Mouse (Mus musculus): ENCODE results near the gene Gtf3c5. TPM values are rescaled to one million over a fixed set of nuclear protein-coding genes. Genes with fewer than 3 reads are reported as not detected.
A peak's percentile ranks its signal among the peaks of the same experiment; 100 is the strongest.

Gene Gtf3c5
- polyA plus RNA-seq, 3 experiments from 2014 or later: 11.3 to 17.4 (median 16.2) TPM

DNA sequence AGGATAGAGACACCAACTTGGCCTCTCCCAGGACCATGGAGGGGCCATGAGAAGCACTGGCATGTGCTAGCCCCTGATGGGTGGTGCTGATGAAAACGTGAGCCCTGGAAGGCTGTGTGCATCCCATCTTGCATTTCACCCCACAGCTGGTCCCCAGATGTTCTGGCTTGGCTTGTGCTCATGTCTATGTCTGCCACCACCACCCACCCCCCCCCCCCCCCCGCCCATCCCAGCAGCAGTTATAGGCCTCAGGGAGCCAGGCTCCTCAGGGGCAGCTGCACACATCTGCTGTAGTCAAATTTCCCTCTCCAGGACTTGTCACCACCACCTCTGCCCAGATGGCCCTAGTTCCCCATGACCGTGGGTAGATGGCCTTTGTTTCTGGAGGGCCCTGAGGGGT, 13.6 kb downstream of the Gtf3c5 start:
- ATAC-seq: no peak

DNA sequence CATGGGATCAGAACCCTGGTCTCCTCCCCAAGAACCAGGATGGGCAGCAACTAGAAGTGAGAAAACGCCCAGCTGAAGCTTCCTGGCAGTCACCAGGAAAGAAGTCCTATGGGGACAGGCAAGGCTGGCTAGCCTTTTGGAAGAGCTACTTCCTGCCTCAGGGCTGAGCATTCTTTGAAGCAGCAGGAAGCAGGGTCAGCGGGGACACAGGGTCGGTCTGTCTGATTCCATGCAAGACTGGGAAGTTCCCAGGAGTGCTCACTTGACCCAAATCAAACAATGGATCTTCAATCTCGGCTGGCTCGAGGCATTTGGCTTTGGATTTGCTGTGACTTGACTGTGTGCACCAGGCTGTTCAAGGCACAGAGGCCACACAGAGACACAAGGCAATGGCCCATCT, 17.0 kb downstream of the Gtf3c5 start:
- ATAC-seq: no peak

DNA sequence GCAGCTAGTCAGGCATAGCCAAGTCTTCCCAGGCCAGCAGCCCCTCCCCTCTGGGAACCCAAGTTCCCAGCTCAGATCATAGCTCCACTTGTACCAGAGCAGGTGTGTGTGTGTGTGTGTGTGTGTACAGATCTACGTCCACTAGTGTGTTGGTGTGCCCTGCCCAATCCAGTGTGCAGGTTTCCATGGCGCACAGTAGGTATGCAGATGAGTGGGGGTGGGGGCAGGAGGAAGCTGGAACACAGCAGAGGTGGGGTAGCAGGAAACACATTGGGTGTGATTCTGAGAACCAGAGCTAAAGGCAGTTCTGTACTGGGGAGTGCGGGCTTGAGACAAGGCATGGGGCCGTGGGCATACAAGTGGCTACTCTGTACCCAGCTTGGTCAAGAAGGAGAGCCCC, 19.2 kb downstream of the Gtf3c5 start:
- no peak for ATAC-seq

DNA sequence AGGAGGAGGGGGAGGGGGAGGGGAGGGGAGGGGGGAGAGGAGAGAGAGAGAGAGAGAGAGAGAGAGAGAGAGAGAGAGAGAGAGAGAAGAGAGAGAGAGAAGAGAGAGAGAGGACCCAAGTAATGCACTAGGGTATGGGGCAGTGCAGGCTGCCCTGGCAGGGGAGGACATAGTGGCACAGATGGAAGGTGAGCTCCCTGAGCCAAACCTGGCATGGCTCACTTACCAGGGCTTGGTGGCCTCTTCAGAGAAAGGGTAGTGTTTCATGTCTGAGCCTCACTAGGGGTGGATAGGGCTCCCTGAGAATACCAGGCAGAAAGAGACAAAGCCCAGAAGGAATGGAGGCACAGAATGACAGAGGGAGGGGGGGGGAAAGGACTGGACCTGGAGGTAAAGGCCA, 19.7 kb downstream of the Gtf3c5 start:
- no peak for ATAC-seq

DNA sequence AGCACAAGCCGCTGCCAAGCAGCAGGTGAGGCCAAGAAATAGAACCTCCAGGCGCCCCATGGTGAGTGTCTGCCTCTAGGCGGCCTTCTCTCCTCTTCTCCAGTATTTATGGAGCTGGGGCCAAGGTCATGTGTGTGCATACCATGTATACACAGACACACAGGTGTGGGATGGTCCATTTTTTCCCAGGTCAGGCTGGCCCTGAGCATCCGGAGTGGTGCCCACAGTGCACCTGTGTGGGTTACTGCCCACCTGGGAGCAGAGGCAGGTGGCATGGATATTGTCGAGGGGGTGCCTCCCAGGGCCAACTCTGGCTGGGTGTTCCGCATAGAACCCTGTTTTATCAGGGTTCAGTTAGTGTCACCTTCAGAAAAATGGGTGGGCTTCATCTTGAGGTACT, 20.2 kb downstream of the Gtf3c5 start, which contains the start of gene Cel:
Cel (minus strand) TSS at position 101 of the 400 bp plus-strand sequence.
- ATAC-seq: no peak

DNA sequence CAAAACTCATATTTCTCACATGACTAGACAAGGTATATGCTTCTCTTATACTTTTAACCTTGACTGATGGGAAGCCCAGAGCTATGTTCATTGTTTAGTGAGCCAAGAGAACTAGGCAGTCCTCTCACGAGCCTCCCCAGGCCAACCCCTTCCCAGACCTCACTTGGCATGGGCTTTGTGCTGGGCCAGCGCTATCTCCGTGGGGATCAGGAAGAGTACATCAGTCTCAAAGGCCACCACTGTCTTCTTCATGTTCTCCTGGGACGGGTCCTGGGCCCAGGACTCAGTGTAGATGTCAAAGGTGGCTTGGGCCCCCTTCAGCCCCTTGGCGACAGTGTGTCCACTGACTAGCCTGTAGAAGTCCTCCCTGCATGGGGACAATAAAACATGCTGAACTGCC, 26.1 kb downstream of the Gtf3c5 start:
- no peak for ATAC-seq

DNA sequence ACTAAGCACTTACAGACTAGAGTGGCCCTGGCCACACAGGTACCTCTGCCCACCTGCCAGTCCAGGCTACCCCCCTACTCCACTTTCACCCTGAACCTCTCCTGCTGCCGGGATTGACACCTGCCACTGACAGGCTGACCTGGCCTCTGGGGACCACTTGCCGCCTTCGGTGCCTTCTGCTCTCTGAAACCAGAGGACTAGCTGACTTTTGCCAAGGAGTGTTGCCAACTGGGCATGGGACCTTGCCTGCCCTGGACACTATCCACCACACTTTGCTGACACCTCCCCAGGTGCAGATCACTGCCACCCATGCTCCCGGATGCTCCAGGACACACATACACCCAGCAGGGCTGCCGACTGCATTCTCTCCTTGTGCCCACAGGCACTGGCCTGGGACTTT, 31.2 kb downstream of the Gtf3c5 start:
- no peak for ATAC-seq

DNA sequence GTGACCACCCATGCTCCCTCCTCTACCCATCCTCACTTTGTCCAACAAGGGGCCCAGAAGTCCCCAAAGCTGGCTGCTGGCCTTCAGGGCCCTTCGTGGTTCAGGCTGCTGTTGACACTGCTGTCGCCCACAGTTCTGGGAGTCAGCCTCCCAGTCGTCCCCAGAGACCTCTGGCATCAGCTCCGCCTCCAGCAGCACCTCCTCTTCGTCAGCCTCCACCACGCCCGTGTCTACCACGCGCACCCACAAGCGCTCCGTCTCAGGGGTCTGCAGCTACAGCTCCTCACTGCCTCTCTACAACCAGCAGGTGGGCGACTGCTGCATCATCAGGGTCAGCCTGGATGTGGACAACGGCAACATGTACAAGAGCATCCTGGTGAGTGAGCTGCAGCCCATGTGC, 34.4 kb downstream of the Gtf3c5 start:
- ATAC-seq: no peak

DNA sequence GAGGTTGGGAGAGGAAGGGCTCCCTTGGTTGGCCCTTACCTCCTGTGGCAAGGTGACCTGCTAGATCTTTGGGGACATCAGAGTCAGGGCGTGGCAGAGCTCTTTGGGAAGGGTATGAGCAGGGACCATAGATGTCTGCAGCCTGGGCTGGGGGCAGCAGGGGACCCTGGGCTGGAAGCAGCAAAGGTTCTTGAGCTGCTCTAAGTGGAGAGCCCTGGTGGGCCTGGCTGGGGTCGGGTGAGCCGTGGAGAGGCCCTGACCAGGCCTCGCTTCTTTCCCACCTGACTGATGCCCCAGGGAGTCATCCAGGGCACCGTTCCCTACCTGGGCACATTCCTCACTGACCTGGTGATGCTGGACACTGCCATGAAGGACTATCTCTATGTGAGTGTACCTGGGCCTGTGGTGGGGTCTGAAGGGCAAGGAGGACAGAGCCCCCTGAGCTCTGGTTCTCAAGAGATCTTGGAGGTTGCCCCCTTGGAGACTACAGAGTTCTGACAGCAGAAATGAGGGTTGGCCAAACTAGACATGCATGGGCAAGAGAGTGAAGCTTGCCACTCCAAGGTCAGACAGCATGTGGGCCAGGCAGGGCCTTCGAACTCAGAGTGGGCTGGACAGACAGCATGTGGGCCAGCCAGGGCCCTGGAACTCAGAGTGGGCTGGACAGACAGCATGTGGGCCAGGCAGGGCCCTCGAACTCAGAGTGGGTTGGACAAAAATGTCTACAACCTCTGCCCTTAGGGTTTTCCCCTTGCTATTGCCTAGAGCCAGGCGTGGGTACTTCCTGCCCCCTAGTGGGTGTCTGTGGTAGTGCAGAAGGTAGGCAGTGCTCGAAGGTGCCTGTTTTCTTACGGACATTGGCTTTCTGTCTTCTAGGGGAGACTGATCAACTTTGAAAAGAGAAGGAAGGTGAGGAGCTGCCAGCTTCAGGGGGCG, 36.0 kb downstream of the Gtf3c5 start:
- peak; percentile 85 for ATAC-seq

DNA sequence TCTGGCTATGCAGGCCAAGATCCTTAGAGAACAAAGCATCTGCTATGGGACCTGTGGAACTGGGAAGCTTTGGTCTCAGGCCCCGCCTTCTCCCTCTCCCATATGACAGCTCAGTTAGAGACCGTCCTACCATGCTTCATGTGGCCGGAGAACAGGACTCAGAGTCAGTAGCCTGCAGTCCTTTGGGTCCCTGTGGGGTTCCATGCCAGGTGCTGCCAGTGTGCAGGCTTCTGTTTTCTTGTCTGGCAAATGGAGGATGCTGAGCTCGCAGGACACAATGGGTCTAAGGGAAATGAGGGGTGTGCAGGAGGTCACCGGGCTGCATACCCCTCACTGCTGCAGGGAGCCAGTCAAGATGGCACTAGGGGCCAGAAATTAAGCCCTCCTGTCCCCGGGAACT, 37.0 kb downstream of the Gtf3c5 start:
- ATAC-seq: no peak

DNA sequence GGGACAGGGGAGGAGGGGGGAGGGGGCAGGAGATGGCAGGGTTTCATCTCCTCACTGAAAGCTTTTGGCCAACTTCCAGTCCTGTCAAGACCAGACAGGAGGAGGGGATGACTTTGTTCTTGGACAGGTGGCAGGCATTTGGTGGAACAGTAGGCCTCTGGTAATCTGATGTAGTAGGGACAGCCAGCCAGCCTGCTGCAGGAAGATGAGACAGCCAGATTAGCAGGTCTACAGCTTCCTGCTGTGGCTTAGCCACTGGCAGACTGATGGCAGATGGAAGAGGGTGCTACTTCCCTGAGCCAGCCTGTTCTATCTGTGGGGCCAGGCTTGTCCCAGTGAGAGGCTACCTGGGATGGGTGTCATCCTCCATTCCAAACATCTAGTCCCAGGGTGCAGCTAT, 37.6 kb downstream of the Gtf3c5 start:
- ATAC-seq: no peak

DNA sequence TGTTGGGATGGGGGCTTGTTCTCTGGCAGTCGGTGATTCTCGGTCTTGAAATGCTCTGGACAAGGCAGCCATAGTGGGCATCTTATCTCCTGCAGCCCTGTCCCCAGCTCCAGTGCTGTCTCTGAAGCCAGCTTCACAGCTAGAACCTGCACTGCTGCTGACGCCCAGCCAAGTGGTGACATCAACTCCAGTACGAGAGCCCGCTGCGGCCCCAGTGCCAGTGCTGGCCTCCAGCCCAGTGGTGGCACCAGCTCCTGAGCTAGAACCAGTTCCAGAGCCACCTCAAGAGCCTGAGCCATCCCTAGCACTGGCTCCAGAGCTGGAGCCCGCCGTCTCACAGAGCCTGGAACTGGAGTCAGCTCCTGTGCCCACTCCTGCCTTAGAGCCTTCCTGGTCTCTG, 39.7 kb downstream of the Gtf3c5 start:
- no peak for ATAC-seq

DNA sequence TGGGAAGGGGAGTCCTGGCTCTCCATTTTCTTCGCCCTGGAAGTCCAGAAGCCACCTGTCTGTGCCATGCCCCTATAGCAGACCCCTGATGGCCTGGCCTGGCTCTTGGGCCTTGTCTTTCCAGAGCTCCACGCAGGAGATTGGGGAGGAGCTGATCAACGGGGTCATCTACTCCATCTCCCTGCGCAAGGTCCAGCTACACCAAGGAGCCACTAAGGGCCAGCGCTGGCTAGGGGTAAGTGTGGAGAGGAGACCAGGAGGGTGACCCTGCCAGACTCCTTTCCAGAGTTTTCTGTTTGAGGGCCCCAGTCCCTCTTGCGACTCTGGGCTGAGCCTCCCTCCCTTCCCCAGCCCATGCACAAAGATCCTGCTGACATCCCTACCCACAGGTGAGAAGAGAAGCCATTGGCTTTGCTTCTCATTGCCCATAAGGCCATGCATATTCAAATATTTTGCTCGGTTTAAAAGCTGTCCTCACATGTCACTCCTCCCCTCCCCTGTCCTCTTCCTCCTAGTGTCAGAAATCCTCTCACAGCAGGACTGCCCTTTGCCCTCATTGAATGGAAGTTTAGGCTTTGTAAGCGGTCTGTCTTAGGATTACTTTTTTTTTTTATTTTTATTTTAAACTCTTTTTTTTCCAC, 42.8 kb downstream of the Gtf3c5 start:
- ATAC-seq: no peak

DNA sequence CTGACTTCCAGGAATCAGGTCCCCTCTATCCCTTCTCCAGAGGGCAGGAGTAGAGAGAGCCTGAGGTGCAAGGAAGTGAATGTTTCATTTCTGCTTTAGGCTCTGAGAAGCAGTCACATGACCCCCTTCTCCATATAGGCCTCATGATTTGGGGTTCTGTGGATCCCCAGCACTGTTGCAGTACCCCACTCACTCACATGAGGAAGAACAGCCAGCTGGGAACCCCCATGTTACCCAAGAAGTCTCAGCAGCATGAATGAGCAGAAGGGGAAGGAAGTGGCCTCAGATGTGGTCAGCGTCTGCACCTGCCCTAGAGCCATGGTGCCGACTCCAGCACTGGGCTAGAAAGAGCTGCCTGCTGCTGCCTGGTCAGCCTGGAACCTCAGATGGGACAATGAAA, 43.6 kb downstream of the Gtf3c5 start:
- peak; percentile 83 for ATAC-seq

DNA sequence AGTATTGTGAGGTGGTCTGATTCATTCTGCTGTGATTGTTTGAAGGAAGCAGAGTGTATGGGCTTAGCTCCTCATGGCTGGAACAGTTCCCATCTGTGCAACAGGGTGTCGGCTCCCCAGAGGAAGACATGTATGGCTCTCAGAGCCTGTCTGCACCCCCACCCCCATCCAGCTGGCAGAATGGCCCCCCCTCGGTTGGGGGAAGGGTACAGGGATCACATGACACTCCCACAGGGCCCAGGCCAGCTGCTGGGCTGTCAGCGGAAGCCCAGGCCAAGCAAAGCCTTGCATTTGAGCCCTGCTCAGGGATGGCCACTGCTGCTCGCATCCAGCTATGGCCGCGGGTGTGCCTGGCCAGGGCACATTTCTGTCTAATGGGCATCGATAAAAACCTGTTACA, 44.3 kb downstream of the Gtf3c5 start:
- no peak for ATAC-seq

DNA sequence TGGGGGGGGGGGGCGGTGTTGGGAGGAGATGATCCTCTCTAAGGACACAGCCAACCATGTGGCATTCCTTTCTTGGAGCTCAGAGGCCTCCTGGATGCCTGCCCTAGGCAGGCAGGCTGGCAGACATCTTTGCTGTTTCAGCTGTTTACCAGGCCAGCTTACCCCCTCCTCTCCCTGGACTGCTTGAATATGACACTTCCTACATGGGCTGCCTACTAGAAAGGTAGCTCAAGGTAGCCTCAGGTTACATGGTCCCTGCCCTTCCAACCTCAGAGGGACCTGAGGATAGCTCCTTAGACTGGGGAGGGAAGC, 44.8 kb downstream of the Gtf3c5 start:
- no peak for ATAC-seq

DNA sequence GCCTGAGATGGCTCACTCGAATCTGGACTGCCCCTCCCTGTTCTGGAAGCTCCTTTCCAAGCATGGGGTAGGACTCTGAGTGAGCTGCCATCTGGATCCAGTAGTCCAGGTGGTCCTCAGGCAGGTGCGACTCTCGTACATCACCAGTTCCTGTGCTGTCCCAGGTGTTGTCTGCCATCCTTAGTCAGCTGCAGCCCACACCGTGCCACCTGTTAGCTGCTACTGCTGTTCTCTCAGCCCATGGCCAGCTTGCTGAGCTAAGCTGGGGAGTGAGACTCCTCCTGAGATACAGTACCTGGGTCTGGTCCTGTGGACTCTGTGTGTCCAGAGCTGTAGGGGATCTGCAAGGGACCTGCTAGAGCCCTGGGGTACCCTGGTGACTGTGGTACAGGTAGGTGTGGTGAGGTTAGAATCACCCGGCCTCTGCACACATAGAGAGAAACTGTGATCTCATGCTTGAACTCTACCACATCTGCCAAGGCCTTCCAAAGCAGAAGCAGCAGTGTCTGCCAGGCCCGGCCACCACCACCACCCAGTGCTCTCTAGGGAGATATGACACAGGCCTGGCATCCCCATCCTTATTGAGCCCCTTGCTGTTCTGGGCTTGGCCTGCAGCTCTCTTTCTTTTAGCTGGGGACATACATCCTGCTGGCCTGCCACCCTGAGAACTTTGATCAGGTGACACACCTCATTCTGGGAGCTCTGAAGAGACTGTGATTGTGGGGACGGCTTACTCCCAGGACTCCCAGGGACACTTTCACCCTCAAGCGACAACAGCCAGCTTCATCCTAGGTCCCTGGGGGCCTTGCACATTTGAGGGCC, 45.3 kb downstream of the Gtf3c5 start:
- ATAC-seq: no peak

DNA sequence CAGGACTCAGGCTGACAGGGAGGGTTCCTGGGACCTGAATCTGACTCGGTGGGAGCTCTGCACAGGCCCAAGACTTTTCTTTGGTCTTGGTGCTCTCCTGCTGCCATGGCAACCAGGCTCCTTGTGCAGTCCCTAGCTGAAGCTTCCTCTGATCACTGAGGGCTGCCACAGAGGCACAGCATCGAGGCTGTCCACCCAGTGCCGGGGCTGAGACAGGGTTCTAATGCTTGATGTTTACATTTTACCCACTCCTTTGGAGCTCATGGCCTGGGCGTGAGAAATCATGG, 46.0 kb downstream of the Gtf3c5 start:
- no peak for ATAC-seq

DNA sequence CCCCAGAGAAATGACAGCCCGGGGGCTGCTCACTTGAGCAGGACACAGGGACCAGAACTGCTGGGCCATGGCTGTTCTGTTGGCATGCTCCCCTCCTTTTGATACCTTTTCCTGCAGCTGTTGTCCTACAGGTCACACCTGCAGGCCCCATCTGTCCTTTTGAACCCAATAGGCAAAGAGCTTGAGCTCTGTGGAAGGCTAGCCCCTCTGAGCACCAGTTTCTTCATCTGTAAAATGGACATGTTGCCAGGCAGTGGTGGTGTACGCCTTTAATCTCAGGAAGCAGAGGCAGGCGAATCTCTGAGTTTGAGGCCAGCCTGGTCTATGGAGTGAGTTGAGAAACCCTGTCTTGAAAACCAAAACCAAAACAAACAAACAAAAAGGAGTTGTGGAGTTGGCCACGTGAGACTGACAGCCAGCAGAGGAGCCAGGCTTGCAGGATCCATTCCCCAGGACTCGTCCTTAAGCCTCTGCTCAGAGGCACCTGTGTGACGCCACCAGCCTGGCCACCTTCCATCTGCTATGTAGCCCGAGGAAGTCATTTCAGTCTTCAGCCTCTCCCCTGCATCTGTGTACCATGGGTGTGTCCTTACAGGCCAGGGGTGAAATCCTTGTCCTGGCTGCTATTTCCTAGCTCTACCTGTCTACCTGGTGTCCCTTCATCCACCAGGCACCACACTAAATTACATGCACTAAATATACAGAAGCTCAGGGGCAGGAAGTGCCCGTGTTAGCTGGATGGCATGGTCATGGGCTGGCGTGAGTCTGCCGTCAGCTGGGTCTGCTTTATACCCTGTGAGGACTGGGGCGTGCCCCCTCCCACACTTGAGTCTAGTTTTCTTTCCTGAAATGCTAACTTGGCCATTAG, 46.6 kb downstream of the Gtf3c5 start:
- no peak for ATAC-seq

DNA sequence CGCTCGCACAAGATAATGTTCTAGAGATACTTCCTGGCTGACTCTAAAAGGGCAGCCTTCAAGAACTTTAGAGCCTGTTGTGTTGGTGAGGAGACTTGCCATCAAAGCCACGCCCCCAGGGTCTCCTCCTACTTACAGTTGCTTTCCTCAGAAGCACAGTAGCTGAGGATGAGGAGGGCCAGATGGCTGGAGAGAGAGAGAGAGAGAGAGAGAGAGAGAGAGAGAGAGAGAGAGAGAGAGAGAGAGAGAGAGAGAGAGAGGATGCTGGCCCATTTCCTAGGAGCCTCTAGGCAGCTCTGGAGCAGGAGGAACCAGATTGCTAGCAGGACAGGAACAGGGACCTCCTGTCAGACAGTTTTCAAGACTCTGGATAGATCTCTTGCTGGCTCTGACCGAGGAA, 47.4 kb downstream of the Gtf3c5 start:
- ATAC-seq: no peak

DNA sequence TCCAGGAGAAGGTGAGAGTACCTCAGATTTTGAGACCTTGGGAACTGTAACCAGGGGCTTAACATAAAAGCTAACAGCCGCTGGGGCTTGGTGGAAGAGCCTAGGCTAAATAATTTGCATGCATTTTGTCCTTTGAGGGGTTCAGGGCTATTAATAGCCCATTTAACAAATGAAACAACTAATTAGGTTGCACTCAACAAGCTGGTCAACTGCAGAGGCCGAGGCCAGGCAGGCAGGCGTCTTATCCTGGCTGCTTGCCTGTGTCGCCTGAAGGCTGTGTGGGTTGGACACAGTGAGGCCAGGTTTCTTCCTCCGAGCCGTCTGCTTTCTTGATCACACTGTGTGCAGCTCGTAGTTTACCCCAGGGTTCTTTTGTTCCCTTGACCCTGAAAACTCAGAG, 47.9 kb downstream of the Gtf3c5 start:
- no peak for ATAC-seq

DNA sequence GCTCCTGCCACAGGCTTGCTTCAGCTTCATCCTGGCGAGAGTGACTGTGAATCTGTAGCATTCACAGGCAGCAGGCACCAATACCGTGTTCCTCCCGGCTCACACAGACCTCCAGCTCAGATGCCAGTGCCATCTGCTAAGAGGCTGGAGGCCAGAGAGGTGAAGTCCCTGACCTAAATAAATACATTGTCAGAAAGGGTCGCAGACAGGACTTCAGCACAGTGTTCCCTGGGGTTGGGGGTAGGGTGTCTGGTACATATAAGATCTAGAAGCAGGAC, 48.3 kb downstream of the Gtf3c5 start:
- no peak for ATAC-seq

Measured in inflammation-experienced regulatory T-cells, adult 6 months (primary cell).